Mouse (Mus musculus): Measurements from ENCODE around the gene Hdgfl2.

Hdgfl2 gene

DNA sequence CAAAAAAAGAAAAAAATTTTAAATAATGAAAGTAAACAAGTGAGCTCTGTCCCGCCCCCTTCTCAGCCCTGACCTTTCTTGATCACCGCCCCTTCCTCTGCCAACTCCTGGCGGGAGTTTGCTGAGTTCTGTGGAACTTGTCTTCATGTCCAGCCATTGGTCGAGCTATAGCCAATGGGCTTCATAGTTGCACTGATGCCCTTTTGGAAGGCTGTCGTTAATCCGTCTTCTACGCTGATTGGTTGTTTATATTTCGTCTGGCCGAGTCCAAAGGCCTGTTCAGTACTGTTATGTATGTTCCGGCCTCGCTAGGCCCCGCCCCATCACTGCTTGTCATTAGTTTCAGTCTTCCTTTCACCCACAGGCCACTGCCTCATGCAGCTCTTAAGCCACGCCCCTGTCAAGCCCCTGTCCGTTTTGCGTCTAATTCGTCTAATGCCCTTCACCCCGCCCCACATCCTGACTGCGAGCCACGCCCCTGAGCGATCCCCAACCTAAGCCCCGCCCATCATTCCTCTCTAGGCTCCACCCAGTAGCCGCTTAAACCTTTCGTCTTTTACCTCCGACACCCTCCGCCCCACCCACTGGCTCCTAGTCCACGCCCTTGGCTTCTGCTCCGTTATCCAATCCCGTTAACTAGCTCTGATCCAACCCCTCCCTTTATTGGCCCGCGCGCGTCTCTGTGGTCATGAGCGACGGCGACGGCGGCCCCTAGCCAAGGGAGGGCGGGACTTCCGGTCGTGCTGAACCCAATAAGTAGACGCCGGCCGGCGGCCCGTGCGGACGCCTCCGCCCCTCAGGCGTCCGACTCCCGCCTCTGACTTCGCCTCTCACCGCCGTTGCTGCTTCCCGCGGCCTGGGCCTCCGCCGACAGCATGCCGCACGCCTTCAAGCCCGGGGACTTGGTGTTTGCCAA is at the start of gene Hdgfl2:
TSS of gene Hdgfl2 (plus strand) at position 755 of the 916 bp plus-strand sequence.
- DNase-seq (ENCODE audit: low spot score) = peak; percentile 100

DNA sequence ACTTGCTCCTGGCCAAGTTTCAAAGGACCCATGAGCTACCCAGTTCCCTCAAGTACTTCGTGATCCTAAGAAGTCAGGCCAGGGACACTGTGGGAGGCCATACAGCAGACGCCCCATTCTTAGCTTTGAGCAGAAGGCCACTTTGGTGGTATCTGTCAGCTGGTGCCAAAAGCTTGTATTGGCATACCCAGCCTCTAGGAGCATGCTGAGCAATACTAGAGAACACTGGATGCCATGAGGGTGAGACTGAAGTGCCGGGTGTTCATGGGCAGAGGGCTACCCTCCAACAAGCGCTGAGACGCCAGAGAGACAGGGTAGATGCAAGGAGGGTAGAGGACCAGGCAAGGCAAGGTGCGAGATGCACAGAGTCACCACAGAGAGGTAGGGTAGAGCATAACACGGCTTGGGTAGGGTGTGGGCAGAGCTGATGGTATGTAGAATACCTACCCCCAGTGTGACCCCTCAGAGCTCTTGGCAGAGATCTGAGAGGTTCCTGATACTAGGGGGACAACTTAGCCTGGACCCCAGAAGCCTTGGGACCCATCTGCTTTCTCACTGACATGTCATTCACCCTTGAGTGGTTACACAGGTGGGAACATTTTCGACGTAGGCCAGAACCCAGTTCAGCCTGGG is 49.1 kb upstream of the Hdgfl2 start:
- DNase-seq (ENCODE audit: low spot score) = no peak

DNA sequence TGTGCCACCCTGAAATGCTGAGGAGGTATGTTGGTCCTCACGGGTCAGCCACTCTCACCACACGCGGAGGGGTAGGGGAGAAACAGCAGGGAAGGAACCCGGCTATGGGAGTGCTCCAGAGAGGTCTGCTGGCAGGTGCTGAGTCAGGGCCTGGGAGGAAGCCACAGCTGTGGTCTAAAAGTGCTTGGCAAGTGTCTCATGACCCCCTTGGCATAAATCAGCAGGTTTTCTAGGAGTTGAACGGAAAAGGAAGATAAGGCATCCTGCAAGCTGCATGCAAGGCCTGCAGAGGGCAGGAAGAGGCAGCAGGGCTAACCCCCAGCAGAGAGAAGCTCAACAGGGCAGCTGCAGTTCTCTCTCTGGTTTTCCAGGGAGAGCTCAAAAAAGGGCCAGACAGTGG is 48.5 kb upstream of the Hdgfl2 start:
- no peak for DNase-seq (ENCODE audit: low spot score)

DNA sequence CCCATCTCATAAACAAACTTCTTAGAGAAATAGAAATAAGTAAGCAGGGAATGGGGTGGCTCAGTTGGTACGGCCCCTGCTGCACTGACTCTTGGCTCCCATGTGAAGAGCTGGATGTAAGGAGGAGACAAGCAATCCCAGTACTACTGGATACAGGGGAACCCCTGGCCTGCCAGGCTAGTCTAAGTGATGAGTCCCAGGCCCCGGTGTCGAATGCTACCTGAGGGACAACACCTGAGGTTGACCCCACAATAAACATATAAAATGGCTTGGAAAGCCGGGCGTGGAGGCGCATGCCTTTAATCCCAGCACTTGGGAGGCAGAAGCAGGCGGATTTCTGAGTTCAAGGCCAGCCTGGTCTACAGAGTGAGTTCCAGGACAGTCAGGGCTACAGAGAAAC is 48.0 kb upstream of the Hdgfl2 start:
- no peak for DNase-seq (ENCODE audit: low spot score)

DNA sequence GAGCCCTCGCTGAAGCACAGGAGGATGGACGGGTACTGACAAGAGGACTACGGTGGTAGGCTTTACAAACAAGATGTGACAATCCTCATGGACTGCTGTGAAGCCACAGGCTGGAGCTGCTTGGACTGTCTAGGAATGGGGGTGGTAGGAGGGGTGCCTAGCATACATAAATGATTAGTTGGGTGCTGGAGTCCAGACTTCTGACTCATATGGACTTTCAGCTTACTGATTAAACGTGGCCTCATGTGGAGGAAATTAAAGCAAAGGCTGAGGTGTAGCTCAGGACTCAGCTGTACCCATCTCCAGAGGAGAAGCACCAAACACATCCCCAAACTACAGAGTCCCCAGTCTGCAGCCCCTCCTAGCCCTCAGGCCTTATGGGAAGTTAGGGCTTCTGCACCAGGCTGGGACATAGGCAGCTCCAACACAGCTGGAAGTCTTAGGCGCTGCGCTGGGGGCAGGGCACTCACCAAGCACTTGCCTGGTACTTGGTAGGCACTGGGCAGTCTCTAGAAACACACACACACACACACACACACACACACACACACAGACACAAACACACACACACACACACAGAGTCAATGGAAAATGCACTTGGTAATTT is 47.2 kb upstream of the Hdgfl2 start:
- DNase-seq (ENCODE audit: low spot score) = no peak

DNA sequence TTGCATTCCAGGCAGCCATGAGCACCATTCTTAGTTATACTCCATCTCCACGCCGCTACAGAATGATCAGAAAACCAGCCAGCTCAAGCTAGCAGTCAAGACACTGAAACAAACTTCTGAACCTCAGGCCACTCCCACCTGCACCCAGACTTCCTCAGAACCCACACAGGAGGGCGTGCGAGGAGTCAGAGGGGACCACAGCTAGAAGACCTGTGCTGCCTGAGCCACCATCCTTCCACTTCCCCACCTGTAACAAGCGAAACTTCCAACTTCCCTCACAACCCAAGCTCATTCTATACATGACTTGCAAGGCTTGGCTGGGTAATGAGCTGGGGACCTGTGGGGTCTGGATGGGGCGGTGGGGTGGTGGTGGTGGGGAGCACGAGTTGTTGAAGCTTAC is 46.6 kb upstream of the Hdgfl2 start:
- DNase-seq (ENCODE audit: low spot score) = no peak

DNA sequence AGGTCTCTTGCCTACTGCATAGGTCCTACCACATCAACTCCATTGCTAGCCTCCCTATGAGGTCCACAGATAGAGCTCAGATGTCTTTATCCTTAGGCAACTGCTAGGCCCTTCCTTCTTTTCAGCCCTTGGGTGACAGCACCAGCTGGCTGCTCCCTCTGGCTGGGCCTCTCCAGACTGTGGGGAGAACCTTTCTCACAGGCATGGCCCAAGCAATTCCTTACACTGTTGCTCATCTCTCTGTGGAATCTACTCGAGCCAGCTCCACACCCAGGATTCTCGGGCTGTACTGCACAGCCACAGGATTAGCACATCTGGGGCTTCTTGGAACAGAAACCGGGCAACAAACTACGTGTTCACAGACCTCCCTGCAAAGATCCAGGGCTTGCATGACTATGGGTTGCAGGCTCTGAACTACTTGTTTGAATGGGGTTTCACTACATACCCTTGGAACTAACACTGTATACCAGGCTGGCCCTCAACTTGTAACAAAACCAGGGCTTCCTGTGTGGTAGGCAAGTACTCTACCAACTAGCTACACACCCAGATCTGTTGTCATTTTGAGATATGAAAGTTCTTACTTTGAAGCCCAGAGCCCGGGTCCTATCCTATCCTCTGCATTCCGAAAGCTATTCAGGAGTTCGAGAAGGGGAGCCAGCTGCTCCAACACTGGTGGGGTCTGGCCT is 45.3 kb upstream of the Hdgfl2 start:
- no peak for DNase-seq (ENCODE audit: low spot score)

DNA sequence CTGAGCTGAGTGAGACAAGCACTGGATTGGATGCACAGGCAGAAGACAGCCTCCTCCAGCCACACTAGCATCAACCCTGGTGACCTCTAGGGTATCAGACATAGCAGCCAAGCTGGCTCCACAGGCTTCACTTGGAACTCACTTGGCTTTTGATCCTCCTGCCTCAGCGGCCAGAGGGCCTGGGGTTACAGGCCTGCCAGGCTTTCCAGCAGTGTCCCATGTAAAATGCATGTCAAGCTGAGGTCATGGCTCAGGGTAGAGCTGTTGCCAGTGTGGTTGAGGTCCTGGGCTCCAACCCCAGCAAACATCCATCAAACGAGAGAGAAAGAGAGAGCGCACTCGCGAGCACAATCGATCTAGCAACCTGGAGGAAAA is 44.7 kb upstream of the Hdgfl2 start:
- DNase-seq (ENCODE audit: low spot score) = no peak

DNA sequence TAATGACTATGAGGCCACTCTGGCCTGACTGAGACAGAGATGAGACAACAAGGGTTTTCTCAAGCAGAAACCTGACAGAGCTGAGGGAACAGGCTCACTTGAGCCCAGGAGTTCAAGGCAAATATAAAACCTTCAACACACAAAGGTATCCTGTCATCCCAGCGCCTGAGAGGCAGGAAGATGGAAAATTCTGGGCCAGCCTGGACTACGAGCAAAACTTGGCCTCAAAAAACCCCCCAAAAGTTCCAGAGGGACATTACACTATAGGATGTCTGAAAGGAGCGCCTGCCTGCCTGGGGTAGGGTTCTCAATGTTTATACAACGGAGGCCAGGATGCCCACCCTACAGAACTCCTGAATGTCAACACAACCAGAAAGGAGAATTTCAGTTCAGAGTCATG is 44.2 kb upstream of the Hdgfl2 start:
- DNase-seq (ENCODE audit: low spot score) = no peak

DNA sequence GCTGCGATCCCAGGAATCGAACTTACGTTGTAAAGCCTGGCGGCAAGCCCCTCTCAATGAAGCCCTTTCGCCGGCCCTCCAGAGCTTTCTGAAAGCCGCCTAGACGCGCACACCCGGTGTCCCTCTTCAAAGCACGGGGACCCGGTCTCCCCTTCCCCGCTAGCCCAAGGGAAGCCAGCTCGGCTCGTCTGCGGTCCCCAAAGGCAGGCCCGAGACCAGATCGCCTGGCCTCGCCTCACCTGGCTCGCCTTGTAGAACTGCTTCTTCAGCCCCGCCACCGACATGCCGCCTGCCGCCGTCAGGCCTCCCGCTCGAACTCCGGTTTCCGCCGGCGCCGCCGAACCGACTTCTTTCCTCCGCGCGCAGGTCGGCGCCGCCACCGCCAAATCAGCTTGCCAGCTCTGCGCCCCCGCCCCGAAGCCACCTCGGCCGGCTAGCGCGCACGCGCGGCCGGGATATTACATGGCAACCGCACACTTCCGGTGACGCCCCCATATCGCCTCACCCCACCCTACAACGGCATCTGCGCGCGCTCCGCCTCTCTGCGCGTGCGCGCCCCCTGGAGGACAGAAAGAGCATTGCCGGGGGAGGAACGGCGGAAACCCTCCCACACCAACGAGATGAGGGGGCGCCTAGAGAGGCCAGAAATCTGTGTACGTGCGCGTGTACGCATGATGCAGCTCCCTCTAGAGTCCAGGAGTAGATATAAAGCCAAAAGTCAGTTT is 43.1 kb upstream of the Hdgfl2 start, which contains the start of gene Sh3gl1:
TSS of gene Sh3gl1 (minus strand) at position 460 of the 725 bp plus-strand sequence.
- DNase-seq (ENCODE audit: low spot score) = peak; percentile 98

DNA sequence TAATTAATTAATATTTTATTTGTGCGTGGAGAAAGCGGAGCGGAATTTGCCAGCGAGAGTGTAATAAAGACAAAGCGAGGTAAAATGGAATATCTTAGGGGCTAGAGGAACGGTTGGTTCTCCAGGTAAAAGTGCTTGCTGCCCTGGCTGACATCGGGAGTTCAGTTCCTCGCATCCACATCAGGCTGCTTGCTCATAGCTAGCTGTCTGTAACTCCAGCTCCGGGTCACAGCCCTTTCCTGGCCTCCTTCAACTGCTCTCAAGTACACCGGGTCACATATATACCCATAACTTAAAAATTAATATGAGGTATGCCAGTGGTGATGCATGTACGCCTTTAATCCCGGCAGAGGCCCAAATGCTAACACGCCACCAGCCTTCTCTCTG is 42.5 kb upstream of the Hdgfl2 start:
- no peak for DNase-seq (ENCODE audit: low spot score)

DNA sequence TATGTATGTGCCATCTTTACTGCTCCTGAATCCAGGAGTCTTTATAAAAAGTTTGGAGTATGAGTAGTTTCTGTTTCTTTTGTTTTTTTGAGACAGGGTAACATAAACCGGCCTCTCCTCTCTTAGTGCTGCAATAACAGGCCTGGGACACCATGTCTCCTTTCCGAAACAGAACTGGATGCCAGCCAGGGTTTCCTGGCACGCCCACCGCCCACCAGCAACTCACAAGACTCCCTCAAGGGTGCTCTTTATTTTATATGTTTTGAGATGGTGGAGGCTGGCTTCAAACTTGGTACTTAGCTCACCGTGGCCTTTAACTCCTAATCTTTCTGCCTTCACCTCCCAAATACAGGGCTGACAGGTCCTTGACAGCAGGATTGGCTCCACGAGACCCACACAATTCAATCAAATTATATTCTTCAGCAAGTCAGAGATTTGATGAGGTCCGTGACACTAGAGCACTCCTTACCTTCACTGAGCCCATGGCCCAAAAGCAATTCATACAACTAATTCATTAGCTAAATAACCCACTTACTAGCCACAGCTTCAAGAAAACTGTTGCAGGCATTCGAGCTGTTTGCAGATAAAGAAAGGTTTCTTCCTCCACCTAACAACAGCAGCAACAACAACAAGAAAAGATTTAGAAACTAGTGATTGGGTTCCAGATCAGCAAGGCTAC is 40.7 kb upstream of the Hdgfl2 start:
- no peak for DNase-seq (ENCODE audit: low spot score)

DNA sequence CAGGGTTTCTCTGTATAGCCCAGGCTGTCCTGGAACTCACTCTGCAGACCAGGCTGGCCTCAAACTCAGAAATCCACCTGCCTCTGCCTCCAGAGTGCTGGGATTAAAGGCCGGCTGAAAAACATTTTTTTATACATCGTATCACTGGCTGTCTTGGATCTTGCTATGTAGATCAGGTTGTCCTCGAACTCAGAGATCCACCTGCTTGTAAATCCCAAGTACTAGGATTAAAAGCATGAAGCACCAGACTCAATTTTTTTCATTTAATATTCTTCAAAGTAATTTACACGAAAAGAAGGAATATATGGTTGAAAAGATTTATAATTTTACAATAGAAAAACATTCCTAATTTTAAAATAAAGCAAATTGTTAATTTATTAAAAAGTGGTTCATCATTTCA is 40.1 kb upstream of the Hdgfl2 start:
- no peak for DNase-seq (ENCODE audit: low spot score)

DNA sequence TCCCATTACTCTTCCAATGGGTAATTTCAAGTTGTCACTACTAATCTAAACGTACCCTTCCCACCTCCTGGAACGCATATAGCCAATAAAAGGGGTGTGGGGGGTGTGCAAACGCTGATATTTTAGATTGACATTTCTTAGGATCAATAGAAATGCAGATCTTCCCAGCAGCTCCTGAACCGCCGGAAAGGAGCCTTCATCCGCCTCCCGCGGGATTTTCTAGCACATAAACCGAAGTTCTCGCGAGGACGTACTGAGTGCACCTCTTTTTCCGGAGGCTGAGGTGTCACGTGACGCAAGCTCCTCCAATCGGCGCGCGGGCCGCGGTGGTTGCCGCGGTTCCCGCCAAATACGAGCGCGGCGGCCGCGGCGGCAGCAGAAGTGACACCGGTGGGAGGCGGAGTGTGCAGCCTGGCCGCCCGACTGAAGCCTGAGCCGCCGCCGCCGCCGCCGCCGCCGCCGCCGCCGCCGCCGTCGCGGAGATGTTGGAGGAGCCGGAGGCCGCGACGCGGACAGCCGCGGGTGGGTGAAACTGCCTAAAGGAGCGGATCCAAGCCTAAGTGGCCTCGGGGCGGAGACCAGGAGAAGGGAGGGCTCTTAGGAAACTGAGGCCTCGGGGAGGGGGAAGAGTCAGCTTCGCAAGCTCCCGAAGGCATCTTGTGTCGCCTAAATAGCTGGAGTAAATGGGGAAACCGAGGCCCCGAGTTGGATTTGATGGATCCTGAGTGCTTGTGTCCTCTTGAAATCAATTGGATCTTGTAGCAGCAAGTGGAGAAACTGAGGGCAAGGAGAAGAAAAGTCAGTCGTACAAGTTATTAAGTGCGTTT is 39.2 kb upstream of the Hdgfl2 start, which contains the start of gene Chaf1a:
TSS of gene Chaf1a (plus strand) at position 410 of the 827 bp plus-strand sequence.
- DNase-seq (ENCODE audit: low spot score) = peak; percentile 97

DNA sequence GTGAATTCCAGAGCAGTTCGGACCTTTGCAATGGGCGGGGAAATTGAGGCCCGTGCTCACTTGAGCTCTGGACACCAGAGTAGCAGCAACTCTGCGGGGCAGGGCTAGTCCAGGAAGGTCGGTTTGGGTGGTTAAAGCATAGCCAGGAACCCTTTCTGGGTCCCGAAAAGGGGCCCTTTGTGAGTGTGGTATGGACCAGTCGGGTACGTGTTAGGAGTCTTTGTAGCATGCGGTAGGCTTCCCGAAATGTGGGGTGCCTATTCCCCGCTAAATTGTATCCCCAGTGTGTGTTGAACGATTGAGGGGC is 38.6 kb upstream of the Hdgfl2 start:
- DNase-seq (ENCODE audit: low spot score) = no peak

DNA sequence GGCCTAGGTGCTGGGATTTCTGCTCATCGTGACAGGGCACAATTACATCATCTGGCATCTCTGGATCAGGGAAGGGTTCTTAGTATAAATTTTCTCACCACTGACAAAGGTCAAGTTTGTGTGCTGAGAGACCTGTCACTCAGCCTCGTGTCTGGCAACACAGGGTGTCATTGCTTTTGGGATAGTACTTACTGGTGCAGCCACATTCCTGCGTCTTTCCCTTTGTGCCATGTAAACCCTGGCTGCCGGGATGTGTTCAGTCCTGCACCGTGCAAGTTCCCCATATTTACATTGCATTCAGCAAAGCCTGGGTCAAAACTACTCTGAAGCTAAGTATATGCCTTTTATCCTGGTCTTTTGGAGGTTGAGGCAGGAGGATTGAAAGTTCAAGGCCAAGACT is 28.1 kb upstream of the Hdgfl2 start:
- no peak for DNase-seq (ENCODE audit: low spot score)

DNA sequence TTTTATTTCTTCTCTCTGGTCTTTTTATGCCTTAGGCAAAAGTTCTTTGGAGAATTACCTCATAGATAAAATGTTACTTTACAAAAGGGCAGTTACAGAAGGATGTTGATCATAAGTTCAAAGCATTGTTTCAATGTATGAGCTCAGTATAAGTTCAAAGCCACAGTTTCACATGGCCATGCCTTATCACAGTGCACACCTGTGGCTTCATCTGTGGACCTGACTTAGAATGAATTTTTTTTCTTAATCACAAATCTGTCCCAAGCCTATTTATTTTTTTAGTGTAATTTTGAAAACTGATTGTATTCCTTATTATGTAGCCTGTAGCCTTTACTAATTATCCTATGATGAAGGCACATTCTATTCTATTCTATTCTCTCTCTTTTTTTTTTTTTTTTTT is 24.5 kb upstream of the Hdgfl2 start:
- no peak for DNase-seq (ENCODE audit: low spot score)

DNA sequence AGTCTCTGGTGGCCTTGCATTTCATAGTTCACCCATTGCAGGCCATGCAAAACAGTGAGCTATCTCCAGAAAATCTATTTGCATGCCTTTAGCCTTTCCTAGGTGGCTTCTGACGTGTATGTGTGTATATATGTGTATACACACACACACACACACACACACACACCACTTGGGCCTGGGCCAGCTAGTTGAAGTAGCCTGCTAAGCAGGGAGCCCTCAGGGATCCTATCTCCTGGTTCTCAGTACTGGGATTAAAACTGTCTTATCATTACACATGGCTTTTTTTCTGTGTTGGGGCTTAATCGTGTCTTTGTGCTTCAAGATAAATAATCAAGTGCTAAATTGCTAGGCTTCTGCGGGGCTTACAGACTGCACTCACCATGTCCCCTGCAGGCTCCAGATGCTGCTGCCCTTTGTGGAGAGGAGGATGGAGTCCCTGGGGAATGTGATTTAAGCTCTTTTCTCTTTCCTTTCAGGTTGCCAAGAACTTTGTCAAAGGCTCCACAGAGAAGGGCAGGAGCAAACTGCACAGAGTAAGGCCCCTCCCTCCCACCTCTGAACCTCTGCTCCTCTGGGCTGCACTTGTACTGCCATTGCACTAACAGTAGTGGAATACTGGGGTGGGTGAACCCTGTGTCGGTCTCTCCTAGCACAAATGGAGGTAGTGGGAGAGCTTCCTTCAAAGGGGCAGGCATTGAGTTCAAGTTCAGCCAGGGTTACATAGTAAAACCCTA is 23.3 kb upstream of the Hdgfl2 start:
- no peak for DNase-seq (ENCODE audit: low spot score)

DNA sequence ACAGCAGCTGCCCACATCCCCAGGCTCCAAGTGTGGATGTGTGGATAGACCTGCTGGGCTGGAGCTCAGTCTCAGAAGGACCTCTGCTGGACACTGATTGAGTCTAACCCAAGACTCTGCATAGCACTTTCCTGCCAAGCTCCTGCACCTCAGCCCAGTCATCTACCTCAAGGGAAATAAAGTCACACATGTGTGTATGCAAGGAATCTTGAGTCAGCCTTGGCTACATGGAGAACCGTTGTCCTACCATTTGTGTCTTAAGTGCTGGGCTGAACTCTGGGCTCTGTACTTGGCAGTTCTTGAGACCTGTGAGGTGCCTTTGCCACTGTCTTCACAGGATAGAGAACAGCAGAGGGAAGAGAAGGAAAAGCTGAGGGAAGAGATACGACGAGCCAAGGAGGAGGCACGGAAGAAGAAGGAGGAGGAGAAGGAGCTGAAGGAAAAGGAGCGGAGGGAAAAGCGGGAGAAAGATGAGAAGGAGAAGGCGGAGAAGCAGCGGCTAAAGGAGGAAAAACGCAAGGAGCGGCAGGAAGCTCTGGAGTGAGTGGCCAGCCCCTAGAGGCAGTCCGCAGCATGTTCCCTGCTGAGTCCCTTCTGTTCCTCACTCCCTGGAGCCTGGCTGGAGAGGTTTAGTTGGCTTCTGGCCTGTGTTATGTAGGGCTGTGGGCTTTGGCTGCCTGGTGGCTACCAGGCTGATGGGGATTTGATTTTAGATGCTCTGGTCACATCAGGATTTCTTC is 21.9 kb upstream of the Hdgfl2 start:
- no peak for DNase-seq (ENCODE audit: low spot score)
